Mouse (Mus musculus) G1E (cell line): ENCODE measurements around the gene Maob.

Source experiments
- CTCF ChIP-seq: IDR thresholded peaks from 2 replicates; pipeline ENCODE4 v1.5.1; 2012; ENCODE audit warnings: low read depth, low read length, inconsistent platforms, mixed read lengths
- GATA1 ChIP-seq: IDR thresholded peaks from 2 replicates; pipeline ENCODE4 v1.6.1; 2012; ENCODE audit warnings: borderline replicate concordance, low read length, inconsistent platforms, mixed read lengths
- GATA2 ChIP-seq: IDR thresholded peaks from 2 replicates; pipeline ENCODE4 v1.6.1; 2012; ENCODE audit warnings: low read depth, low read length, inconsistent platforms, borderline replicate concordance
- POLR2AphosphoS5 ChIP-seq: IDR thresholded peaks from 2 replicates; pipeline ENCODE4 v1.6.1; 2012; ENCODE audit warnings: low read depth, low read length, inconsistent platforms; ENCODE audit not compliant: insufficient replicate concordance

DNA sequence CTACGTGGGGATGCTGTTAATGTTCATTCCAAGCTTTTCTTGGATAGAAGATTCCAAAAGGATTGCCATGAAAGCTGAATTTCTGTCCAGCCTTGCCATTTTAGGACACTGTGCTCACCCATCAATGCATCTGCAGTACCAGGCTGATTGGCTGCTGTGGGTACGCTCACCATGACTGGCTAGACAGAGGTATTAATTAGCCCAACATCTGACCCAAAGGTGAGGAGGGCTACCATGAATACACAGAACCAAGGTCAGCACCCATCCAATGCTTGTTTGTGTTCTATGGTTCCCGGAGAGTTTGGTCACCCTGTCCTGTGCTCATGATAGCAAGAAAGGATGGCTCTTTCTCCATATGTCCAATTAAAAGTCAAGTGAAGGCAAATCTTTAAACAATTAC, 1.2 kb downstream of the Maob start:
- no peak for TF ChIP-seq POLR2AphosphoS5
- TF ChIP-seq CTCF: no peak
- TF ChIP-seq GATA1: no peak
- no peak for TF ChIP-seq GATA2
